Mouse (Mus musculus) heart, postnatal 0 days (tissue): ENCODE measurements around the gene Rbfox3. TPM values are rescaled to one million over a fixed set of nuclear protein-coding genes. Genes with fewer than 3 reads are reported as not detected.

Experiments
- ATAC-seq: fragments of 200-750 bp; cut with Nextera tagmentation; 2 replicates; pipeline ENCODE4 v1.8.0; 2017; ENCODE audit warnings: low read depth, moderate number of reproducible peaks, moderate library complexity; ENCODE audit not compliant: insufficient read depth
- DNase-seq: peaks from one replicate; pipeline ENCODE4 v3.0.0-alpha.2; 2016; ENCODE audit warnings: low spot score
- H3K27ac ChIP-seq: fragments of 300-500 bp; sonication (generic); 2 replicates; pipeline ENCODE4 v1.5.1; 2014; ENCODE audit warnings: low read depth, mild to moderate bottlenecking
- H3K27me3 ChIP-seq: fragments of 300-500 bp; sonication (generic); 2 replicates; pipeline ENCODE4 v1.6.1; 2014; ENCODE audit warnings: low read length, mixed read lengths; ENCODE audit not compliant: control insufficient read depth, insufficient read depth
- H3K36me3 ChIP-seq: fragments of 300-500 bp; sonication (generic); replicated peaks from 2 replicates; pipeline ENCODE4 v1.6.1; 2014; ENCODE audit warnings: low read length, mixed read lengths; ENCODE audit not compliant: control insufficient read depth, insufficient read depth
- H3K4me1 ChIP-seq: fragments of 300-500 bp; sonication (generic); 2 replicates; pipeline ENCODE4 v1.6.1; 2014; ENCODE audit warnings: antibody characterized with exemption; ENCODE audit not compliant: control insufficient read depth, insufficient read depth
- H3K4me2 ChIP-seq: fragments of 300-500 bp; sonication (generic); 2 replicates; pipeline ENCODE4 v1.6.1; 2014; ENCODE audit warnings: low read depth, mild to moderate bottlenecking, low read length, moderate library complexity
- H3K4me3 ChIP-seq: fragments of 300-500 bp; sonication (generic); 2 replicates; pipeline ENCODE4 v1.5.1; 2014; ENCODE audit warnings: low read depth, low read length
- H3K9ac ChIP-seq: fragments of 300-500 bp; sonication (generic); replicated peaks from 2 replicates; pipeline ENCODE4 v1.6.1; 2014; ENCODE audit warnings: low read depth, low read length, mixed read lengths
- H3K9me3 ChIP-seq: fragments of 300-500 bp; sonication (generic); replicated peaks from 2 replicates; pipeline ENCODE4 v1.6.1; 2016; ENCODE audit warnings: low read length; ENCODE audit not compliant: control insufficient read depth
- CTCF ChIP-seq: IDR thresholded peaks from 2 replicates; pipeline ENCODE4 v1.5.1; 2016; ENCODE audit warnings: antibody characterized with exemption, control low read depth, low read depth
- EP300 ChIP-seq: IDR thresholded peaks from 2 replicates; pipeline ENCODE4 v1.6.1; 2016; ENCODE audit warnings: antibody characterized with exemption, low read depth
- WGBS: fragments of 180-500 bp; shearing (Covaris S2); extraction: QIAGEN DNeasy Blood & Tissue Kit; methylation state at CpG from one replicate; pipeline ENCODE4 v1.1.7; 2014; 5-methylcytosine and 5-hydroxymethylcytosine counted together
- polyA plus RNA-seq: library from polyadenylated mRNA; unstranded; fragments of >200 nt; fragmentation: Nextera tagmentation; extraction: Ambion mirVana; gene quantifications from 2 replicates; pipeline ENCODE4 v1.2.1, GENCODE M21; 2015
- total RNA-seq: library from RNA; depleted of rRNA; stranded (reverse); fragments of >200 nt; gene quantifications from 2 replicates; pipeline ENCODE4 v1.2.3, GENCODE M21; 2014; ENCODE audit warnings: low replicate concordance

Gene Rbfox3
- total and polyA plus RNA-seq, 2 experiments from 2014 or later, result 0.08 to 1.2 TPM

- Histone ChIP-seq H3K27me3 (no peaks in the 10 kb centered on the region), H3K9me3 (no peaks in the 10 kb centered on the region), H3K4me1 (no peaks in the 10 kb centered on the region), H3K27ac (no peak overlapping the region), H3K9ac (no peak overlapping the region), H3K36me3 (no peaks in the 10 kb centered on the region), H3K4me2 (no peak overlapping the region), H3K4me3 (no peak overlapping the region)
- no peak for TF ChIP-seq CTCF
- no peak for TF ChIP-seq EP300
- ATAC-seq, result no peak
- no peak for DNase-seq
- 52% methylated on average over 1 of the region's 1 CpGs for WGBS
Measured at GRCm38 (mm10) chr11:118757488-118757887, 153.9 kb downstream of the Rbfox3 start.

- WGBS, result 76% methylated on average over 17 of the region's 17 CpGs
- Histone ChIP-seq H3K4me1 (no peaks in the 10 kb centered on the region), H3K4me2 (no peak overlapping the region), H3K27me3 (no peaks in the 10 kb centered on the region), H3K9me3 (no peaks in the 10 kb centered on the region), H3K36me3 (no peaks in the 10 kb centered on the region), H3K27ac (no peak overlapping the region), H3K9ac (no peak overlapping the region), H3K4me3 (no peak overlapping the region)
- ATAC-seq, result no peak
- TF ChIP-seq CTCF (no peak), EP300 (no peak)
- no peak for DNase-seq
Measured at GRCm38 (mm10) chr11:118755003-118755402, 156.4 kb downstream of the Rbfox3 start.

GRCm38 (mm10) chr11:118754535-118754934 is 156.9 kb downstream of the Rbfox3 start:
- ATAC-seq (no peak), DNase-seq (no peak)
- H3K9me3 ChIP-seq, result no peaks in the 10 kb centered on the region
- no peaks in the 10 kb centered on the region for H3K27me3 ChIP-seq
- no peaks in the 10 kb centered on the region for H3K4me1 ChIP-seq
- TF ChIP-seq EP300 (no peak), CTCF (no peak)
- H3K4me3 ChIP-seq, result no peak overlapping the region
- WGBS, result 43% methylated on average over 4 of the region's 4 CpGs
- no peaks in the 10 kb centered on the region for H3K36me3 ChIP-seq
- no peak overlapping the region for H3K27ac ChIP-seq
- H3K9ac ChIP-seq, result no peak overlapping the region
- H3K4me2 ChIP-seq, result no peak overlapping the region

GRCm38 (mm10) chr11:118751879-118752616 is 159.3 kb downstream of the Rbfox3 start:
- Histone ChIP-seq H3K27me3 (no peaks in the 10 kb centered on the region), H3K27ac (no peak overlapping the region), H3K4me1 (no peaks in the 10 kb centered on the region), H3K4me2 (no peak overlapping the region), H3K4me3 (no peak overlapping the region), H3K9ac (no peak overlapping the region), H3K9me3 (no peaks in the 10 kb centered on the region), H3K36me3 (no peaks in the 10 kb centered on the region)
- TF ChIP-seq CTCF, result no peak
- TF ChIP-seq EP300, result no peak
- 43% methylated on average over 7 of the region's 7 CpGs for WGBS
- no peak for DNase-seq
- ATAC-seq, result no peak

GRCm38 (mm10) chr11:118750745-118751330 is 160.6 kb downstream of the Rbfox3 start:
- no peak overlapping the region for H3K27ac ChIP-seq
- no peaks in the 10 kb centered on the region for H3K9me3 ChIP-seq
- H3K4me2 ChIP-seq, result no peak overlapping the region
- no peaks in the 10 kb centered on the region for H3K36me3 ChIP-seq
- peaks cover 6% of the 10 kb centered on the region for H3K27me3 ChIP-seq
- no peak for DNase-seq
- H3K4me3 ChIP-seq, result no peak overlapping the region
- H3K9ac ChIP-seq, result no peak overlapping the region
- ATAC-seq, result no peak
- no peaks in the 10 kb centered on the region for H3K4me1 ChIP-seq
- TF ChIP-seq CTCF (no peak), EP300 (no peak)
- 66% methylated on average over 10 of the region's 11 CpGs for WGBS
